Mouse (Mus musculus) lung, postnatal 36 days (tissue): Measurements from ENCODE around the gene Cidec.

Source experiments
- DNase-seq: peaks from one replicate; pipeline ENCODE4 v3.0.0; 2022; ENCODE audit warnings: mixed read lengths

The Cidec gene

DNA sequence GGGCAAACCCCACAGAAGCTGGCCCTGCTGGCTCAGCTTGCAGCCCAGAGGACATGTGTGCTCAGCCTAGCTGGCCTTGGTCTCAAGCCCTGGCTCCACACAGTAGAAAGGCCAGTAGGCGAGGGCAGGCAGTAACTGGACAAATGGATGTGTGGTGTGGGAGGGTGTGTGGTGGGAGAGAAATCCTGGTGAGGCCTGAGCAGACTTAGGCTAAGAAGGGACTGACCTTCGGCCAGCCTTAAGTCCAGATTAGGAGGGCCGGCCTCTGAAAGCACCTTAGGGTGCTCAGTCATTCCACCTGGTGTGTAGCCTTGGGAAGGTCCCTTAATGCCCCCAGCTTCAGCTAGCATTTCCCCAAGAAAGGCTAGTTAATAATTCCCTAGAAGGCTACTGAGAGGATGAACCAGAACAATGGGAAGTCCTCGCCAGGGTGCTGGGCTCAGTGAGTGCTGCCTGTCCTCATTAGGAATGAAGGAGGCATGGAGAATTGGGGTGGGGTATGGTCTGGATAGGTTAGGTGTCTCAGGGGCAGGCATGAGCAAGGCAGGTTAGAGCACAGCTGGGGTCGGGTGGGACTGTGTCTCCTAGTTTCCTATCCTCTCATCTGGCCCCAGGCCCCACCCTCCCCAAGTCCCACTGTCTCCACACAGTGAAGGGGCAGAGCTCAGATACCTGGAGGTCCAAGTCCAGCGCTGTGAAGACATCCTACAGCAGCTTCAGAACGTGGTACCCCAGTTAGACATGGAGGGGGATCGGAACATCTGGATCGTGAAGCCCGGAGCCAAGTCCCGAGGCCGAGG, 30.7 kb downstream of the Cidec start:
- DNase-seq: no peak

- DNase-seq: no peak
Measured at GRCm38 (mm10) chr6:113402094-113402493, 33.5 kb downstream of the Cidec start.

DNA sequence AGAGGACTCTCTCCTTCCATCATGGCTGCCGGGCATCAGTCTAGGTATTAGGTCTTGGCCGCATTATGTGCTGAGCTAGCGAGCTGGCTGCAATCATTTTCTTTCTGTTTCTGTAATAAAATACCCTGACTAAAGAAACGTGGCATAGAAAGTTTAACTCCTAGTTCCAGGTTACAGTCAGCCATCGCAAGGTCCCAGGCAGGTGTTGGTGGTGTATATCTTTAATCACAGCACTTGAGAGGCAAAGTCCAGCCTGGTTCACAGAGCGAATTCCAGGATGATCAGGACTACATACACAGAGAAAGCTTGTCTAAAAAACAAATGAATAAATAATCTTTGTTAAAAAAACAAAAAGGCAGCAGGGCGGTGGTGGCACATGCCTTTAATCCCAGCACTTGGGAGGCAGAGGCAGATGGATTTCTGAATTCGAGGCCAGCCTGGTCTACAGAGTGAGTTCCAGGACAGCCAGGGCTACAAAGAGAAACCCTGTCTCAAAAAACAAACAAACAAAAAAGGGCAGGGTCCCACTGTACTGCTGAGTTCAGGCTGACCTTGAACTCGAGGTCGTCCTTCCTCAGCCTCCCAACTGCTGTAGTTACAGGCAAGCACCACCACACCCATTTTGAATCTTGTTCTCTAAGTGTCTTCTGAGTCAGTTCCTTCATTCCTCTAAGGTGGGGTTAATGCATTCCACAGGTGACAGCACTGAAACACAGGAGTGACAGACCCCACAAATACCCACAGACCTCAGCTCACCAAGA, 39.1 kb downstream of the Cidec start:
- no peak for DNase-seq

- DNase-seq: no peak
Measured at GRCm38 (mm10) chr6:113395501-113395900, 40.1 kb downstream of the Cidec start.

DNA sequence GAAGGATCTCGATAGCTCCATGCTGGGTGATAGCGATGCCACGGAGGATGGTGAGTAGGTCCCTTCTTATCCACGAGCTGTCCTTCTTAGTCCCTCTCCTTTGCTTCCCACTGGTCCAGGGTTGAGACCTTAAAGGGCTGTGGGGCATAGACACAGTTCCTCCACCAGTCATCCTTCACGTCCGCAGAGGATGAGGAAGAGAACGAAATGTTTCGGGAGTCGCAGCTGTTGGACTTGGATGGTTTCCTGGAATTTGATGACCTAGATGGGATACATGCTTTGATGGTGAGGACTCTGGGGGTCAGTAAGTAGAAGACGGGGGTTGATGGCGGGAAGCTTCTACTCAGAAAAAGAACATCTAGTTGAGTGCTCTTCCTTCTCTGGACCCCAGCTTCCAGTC, 40.7 kb downstream of the Cidec start:
- no peak for DNase-seq

DNA sequence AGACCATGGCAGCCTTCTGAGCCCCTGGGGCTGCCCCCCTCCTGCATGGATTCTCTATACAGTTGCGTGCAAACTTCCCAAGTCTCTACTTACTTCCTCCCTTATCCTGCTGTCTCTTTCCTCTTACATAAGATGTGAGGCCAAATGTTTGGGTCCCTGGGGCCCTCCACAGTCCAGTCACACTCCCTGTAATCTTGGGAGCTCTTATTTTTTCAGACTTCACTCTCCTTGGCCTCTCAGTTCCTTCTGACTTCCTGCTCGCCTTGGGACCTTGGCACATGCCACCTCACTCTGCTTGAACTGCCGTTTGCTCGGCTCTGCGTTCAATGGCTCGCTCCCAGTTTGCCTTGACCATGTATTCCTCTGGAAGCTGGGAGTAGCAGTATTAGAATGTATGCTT, 41.6 kb downstream of the Cidec start:
- no peak for DNase-seq

- DNase-seq: peak; percentile 38
Measured at GRCm38 (mm10) chr6:113392387-113393071, 43.0 kb downstream of the Cidec start.

DNA sequence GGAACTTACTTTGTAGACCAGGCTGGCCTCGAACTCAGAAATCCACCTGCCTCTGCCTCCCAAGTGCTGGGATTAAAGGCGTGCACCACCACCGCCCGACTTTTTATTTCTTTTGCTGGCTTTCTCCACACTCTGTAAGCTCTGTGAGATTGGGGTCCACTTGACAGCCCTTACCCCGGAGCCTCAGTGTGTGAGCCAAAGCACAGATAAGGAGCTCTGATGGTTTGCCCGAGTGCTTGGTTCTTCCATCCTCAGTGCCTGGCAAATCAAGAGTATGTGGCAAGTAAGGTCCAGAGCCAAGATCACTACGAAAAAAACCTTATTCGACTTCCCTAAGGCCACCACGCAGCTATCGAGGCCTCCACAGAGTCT, 43.6 kb downstream of the Cidec start:
- no peak for DNase-seq

- no peak for DNase-seq
Measured at GRCm38 (mm10) chr6:113390715-113391114, 44.8 kb downstream of the Cidec start.

DNA sequence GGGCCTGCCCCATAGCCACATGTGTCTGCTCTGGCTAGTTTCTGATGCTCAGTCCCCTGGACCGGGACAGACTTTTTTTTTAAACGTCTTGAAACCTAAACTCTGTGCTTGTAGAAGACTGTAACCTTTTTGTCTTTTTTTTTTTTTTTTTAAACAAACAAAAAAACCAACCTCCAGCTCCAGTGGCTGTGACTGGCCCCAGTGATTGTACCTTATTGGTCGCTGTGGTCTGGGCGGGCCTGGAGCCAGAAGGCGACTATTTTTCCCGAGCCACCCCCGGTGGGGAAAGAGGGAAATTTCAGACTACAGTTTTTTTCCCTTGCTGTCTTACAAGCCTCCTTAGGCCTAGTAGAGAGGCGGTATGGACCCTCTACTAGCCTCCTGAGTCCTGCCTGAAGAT, 46.6 kb downstream of the Cidec start, which contains the start of gene Ttll3:
Ttll3 (plus strand) TSS at position 301 of the 400 bp plus-strand sequence.
- no peak for DNase-seq

GRCm38 (mm10) chr6:113386025-113386424, 49.5 kb downstream of the Cidec start:
- no peak for DNase-seq

DNA sequence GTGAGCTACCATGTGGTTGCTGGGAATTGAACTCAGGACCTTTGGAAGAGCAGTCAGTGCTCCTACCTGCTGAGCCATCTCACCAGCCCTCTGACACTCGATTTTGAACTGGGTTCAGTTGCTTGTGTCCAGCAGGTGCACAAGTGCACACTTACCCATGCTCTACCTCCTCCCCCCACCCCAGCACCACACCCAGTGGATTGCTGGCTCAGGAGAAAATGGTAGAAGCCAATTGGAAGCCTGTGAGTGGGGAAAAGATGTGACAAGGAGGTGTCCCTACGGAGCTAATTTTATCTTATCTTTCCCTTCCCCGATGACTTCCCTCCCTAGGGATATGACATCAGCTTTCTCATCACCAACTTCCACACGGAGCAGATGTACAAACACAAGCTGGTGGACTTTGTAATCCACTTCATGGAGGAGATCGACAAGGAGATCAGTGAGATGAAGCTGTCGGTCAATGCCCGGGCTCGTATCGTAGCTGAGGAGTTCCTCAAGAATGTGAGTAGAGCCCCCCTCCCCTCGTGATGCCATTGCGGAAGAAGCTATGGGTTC, 50.3 kb downstream of the Cidec start:
- DNase-seq: no peak

GRCm38 (mm10) chr6:113384351-113384927, 51.1 kb downstream of the Cidec start:
- DNase-seq: no peak

GRCm38 (mm10) chr6:113380480-113380879, 55.1 kb downstream of the Cidec start:
- DNase-seq: no peak

- peak; percentile 44 for DNase-seq
Measured at GRCm38 (mm10) chr6:113379246-113379645, 56.3 kb downstream of the Cidec start.

DNA sequence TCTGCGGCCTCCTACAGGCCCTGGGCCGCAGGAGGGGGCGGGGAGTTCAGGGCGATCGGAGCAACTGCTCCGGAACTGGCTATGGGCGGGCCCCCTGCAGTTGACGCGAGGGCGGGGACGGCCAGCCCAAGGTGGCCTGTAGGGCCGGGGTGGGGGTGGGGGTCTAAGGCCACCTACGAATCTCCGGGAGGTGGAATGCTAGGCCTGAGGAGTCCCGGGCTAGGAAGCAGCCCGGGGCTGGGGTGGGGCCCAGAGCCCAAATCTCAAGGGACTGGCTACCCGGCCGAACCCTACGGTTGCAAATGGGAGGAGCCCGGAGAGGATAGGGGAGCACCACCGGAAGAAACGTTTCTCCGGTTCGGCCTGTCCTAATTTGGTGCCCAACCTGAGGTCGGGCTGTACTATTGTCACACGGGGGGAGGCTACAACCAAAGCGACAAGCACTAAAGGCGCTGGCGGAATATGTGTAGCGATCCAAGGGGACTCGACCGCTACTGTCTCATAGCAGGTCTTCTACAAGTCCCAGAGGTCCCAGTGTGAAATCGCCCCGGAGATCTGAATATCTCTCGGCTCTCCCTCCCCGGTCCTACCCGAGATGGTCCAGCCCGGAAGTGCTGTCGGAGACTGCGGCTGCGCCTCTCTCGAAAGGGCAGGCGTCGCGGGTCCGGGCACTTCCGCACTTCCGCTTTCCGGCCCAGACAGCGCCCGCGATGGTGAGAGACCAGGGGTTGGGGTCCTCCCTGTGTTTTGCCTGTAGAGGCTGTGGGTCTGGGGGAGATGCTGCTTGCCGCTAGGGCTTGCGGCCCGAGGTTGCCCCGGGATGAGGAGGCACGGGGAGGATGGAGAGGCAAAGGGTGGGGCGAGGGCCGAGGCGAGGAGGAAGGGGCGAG, 57.8 kb downstream of the Cidec start, which contains the start of the genes Tada3 and Arpc4:
Tada3 (minus strand) TSS at position 388 of the 890 bp plus-strand sequence.
Arpc4 (plus strand) TSS at position 620 of the 890 bp plus-strand sequence.
- DNase-seq: peak; percentile 94

DNA sequence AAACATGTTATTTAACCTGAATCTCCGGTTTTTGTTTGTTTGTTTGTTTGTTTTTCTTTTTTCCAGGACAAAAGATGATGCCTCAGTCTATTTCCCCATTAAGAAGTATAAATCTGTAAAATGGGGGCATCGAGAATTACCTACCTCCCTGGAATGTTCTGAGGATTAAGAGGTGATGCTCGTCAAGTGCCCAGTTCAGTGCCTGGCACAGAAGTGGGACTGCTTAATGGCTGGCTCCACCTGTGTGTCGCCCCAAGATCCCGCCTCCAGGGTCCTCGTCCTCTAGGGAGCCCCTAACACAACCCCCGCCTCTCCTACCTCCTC, 58.4 kb downstream of the Cidec start:
- no peak for DNase-seq
